Mouse (Mus musculus) frontal cortex, adult 2 months (tissue): Measurements from ENCODE around the gene Fars2. TPM values are rescaled to one million over a fixed set of nuclear protein-coding genes. Genes with fewer than 3 reads are reported as not detected.

Source experiments
- DNase-seq, 2 experiments: peaks; one replicate each; pipeline ENCODE4 v3.0.0; 2022; ENCODE audit warnings: low spot score in 1 of 2; ENCODE audit errors: extremely low spot score in 1 of 2
- polyA plus RNA-seq: library from polyadenylated mRNA; depleted of rRNA; stranded (reverse); fragments of >200 nt; gene quantifications from 2 replicates; pipeline ENCODE4 v1.2.3, GENCODE M21; 2012; rRNA removed

The Fars2 gene
- 28.2 and 33.0 TPM in 2 replicates for polyA plus RNA-seq

DNA sequence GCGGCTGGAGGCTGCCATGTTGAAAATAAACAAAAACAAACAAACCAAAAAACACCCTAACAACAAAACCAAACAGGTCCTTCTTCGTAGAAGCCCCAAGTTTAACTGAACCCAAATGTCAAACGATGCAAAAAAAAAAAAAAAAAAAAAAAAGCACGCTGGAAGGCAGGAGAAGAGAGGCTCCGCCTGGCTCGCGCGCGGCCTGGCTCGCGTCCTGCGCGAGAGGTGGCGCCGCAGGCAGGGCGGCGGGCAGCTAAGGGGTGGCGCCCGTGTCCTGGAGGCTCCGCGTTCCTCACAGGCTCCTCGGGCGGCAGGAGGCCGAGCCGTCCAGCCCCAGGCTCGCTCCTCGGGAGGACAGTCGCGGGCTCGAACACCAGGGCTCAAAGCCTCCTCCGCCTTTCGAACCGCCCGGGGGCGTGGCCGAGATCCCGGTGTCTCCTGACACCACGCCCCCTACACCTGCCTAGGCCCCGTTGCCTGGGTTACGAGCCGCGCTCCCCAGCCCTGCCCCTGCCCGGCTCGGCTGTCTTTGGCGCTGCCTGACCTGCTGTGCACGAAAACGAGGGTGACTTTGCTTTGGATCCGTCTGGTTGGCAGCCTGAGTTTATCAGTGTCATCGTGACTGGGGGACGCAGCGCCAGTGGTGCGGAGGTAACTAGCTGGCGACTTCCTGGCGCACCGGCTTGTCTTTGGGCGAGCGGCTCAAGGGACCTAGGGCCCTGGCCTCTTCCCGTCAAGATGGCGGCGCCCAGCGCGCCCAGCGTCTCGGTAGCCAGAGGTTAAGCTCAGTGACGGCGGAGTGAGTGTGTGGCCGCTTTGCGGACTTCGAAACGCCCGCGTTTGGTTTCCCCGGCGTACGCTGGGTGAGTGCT lies at the start of gene Fars2, which contains the start of gene Lyrm4:
TSS of gene Fars2 (plus strand) at position 270 of the 872 bp plus-strand sequence.
TSS of gene Lyrm4 (minus strand) at position 384 of the 872 bp plus-strand sequence.
- peak; percentile 91 to 94 for DNase-seq

DNA sequence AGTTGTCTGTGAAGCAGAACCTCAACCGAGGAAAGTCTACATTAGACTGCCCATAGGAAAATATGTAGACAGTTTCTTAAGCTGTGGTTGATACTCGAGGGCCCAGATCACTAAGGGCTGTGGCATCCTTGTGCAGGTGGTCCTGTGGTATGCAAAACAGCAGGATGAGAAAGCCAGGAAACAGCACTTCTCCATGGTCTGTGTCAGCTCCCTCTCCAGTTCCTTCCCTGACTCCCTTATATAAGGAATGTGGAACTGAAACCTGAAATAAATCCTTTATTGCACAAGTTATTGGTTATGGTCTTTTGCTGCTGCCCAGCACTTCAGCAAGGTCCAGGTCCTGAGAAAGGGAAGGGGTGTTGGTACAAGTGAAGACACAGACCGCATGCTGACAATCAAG lies 42.7 kb upstream of the Fars2 start:
- DNase-seq: no peak

DNA sequence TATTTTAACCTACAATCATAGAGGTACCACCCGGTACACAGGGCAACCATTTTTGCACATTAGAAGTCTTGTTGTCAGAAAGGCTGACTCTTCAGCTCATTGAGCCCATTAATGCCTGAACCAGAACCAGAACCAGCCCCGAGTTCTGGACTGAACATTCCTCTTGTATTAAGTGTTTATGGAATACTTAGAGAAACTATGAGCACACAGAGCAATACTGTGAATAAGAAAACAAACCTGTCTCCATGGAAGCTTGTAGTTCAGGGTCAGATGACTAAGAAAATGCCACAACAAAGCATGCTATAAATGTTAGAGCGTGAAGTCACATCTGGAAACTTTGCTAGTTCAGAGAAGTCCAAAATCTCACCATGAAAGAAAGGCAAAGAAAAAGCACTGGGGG lies 35.6 kb upstream of the Fars2 start:
- DNase-seq: no peak

DNA sequence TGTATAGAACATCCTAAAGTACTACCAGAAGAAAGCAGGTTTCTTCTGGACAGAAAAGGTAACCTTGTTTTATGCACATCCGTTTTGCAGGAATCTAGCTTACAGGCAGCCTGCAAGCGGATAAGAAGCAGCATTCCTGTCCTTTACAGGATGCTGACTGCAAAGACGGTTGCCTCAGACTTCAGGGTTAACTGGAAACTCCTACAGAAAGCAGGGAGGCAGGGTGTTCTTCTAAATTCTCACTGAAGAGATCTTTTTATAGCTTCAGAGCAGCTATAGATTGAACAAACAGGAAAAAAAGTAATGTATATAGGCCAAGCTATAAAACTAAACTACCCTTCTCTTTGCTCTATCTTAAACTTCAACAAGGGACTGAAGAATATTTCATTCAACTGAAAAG lies 32.5 kb upstream of the Fars2 start:
- DNase-seq: peak in 1 of 2 experiments; percentile 48

DNA sequence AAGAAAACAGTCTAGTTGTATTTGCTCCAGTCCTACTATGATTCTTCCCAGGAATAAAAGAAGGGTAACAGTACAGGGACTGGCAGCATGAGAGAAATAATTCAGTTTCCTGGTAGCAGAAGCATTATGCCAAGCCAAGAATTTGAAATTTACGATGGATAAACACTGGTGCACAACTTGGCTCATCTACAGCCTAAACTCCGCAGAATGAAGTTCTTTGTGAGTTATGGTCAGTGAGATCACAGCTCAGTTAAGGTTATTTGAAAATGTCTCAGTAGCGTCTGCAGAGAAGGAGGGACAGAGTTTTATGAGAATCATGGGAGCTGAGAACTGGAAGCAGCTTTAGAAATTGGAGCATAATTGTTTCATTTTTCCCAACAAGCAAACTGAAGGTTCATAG lies 31.2 kb upstream of the Fars2 start:
- no peak for DNase-seq

DNA sequence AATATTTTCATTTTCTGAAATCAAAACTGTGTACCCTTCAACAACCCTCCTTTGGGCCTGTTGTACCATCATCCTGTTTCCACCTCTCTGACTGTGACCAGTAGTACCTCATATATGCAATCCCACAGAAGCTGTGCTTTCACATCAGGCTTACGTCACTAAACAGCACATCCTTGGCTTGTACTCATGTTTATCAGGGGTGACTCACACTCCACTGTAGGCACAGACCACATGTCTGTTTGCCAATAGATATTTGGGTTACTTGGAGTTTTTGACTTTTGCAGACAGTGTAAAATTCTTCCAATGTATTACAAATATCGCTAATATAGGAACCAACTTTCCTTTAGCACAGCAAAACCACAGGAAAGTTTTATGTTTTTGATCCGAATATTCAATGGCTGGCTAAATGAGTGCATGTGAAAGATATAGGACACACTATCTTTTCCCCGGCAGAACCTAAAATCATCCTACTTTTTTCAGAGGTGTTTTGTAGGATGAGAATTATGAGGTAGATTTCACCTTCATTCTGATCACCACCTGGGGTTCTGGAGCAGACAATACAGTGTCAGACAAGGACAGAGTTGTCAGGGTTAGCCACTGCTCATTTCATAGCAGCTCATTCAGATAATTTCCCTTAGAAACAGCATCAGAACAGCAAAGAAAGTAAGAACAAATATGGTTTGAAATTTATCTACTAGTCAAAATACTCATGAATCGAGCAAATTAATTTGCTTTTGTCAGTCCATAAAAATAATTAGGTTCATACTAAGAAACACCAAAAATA lies 30.4 kb upstream of the Fars2 start:
- peak in 1 of 2 experiments; percentile 37 for DNase-seq

DNA sequence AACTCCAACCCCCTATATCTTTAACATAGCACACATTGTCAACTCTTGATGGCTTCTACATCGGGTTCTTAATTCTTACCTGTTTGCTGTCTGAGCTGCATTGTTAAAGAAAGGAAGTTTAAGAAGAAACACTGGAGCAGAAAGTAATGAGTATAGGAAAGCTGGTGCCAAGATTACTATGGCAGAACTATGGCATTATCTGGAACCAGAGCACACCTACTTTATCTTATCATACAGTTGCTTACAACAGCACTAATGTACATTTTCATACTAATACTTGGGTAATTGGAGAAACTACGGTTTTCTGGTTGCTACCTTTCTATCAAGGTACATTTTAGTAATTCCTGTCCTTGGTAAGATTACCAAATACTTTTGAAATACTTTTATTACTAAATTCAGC lies 29.8 kb upstream of the Fars2 start:
- DNase-seq: no peak

DNA sequence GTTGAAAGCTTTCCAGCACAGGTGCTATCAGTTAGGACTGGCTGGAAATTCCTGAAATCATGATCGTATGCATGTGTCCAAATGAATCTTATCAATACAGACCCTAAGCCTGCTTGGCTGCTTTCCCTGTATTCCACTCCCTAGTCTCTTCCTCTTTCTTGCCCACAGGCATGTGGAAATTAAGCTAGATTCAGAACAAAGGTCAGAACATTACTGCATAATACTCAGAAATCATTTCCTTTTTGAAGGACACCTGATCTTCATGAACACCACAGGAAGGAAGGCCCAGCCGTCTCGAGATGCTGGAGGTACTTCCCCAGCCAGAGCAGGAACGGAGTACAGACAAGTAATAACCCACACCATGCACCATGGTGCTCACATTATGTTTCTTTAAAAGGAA lies 29.0 kb upstream of the Fars2 start:
- no peak for DNase-seq

DNA sequence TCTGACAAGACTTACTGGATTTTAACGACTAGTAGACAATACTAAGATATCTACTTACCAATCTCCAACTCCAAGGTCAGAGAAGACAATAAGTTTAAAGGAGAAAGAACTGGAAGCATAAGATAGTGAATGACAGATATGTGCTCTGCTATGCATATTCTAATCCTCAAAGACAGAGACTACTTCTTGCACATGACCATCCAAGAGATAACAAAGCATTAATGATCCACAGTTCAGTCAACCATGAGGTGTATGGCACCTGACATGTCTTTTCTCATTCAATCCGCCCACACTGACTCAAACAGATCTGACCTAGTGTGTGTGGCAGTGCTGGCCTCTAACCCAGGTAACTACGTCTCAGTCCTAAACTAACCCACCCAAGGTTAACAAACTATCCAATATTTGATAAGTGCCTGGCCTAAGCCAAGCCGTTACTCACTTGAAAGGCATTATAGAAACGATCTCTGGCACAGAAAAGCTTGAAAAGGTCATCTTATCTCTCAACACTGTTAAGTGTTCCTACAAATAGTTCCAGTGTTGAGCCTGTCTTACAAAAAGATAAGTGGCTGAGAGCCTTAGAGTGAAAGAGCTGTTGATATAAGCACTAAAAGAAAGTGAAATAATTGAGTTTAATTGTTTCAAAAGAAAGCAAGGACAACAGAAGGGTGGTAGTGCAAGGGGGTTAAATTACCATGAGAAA lies 20.4 kb upstream of the Fars2 start:
- DNase-seq: no peak

DNA sequence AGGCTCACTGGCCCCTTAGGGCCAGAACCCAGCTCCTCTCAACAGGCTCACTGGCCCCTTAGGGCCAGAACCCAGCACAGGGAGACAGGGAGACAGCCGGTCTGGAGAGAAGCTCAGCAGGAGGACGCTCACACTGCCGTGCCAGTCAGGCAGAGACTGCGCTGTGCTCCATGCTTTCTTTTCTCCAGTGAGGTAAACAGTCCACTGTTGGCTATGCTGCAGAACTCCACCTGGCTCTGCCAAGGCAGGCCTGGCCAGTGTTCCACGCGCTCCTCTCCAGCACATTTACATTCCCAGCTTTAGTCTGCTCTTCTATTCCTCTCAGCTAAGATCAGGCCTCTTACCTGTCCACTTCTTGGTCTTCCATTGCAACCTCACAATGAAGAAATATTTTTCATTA lies 11.6 kb upstream of the Fars2 start:
- DNase-seq: no peak

DNA sequence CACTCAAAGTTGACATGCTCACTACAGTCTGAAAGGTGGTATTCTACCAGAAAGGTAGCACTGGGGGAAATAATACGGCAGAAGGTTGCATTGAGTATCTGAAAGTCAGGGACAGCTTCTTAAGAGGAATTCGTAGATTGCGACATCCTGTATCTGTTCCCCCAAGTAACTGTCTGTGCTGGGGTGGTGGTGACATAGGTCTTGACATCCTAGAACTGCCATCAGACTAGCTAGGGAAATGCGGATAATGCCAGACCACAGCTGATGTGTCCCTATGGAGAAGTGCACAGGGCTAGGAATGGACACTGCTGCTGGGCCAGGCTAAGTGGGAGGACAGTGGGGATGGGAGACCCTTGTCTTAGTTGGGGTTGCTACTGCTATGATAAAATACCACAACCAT lies 8.7 kb upstream of the Fars2 start:
- no peak for DNase-seq

DNA sequence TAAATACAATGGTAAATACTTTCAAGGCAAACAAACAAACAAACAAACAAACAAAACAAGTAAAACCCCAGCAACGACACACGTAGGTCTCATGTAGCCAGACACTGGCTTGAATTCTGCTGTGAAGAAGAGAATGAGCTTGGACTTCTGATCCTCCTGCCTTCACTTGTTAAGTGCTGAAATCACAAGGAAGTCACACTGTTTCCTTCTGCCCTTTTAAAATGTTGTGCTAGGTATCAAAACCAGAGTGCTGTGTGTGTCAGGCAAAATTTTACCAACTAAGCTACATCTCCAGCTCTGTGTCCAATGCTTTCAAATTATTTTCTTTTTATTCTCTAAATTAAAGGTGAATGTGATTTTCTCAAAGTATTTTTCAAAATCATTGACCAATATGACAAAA lies 5.9 kb upstream of the Fars2 start:
- no peak for DNase-seq

DNA sequence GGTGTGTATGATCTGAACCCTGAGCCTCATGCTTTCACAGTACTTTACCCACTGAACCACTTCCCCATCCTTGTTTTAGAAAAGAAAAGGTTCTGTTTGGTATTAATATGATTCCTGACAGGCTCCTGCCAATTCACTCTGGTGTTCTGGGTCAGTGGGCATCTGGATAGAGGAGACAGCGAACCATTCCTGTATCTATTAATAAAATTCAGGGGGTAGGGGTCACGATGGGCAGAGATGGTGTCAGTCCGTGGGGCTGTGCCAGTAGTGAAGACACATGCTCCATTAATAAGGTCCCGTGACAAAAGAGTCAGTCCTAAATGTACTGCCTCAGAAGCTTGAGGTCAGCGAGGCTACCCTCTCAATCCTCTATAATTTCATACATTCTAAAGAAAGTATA lies 4.0 kb upstream of the Fars2 start:
- DNase-seq: no peak

DNA sequence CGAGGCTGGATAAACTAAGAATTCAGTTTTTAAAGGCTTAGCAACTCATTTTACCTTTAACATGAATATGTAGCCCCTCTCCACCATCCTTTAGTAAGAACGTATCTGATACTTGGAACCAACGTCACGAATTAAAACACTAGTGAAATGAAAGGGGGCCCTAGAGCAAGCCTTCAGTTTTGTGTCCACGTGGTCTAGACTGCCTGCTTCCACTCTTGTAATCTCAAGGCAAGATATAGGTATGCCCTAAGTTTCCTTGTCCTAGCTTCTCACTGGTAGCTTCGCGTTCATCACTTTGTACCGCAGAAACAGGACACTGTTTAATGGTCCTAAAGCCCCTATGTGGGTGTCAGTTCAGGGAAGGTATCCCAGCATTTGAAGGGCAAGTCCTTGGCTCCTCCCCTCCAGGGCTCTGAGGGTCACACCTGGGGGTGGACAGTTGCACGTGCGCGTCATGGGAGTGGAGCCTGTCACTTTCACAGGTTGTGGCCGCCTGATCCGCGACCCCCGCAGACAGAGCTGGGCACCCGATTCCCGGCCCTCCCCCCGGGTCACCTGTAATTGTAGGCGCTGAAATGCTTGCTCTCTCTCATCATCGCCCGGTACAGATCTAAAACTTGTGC lies 581 bp upstream of the Fars2 start:
- DNase-seq: peak; percentile 11 to 35

DNA sequence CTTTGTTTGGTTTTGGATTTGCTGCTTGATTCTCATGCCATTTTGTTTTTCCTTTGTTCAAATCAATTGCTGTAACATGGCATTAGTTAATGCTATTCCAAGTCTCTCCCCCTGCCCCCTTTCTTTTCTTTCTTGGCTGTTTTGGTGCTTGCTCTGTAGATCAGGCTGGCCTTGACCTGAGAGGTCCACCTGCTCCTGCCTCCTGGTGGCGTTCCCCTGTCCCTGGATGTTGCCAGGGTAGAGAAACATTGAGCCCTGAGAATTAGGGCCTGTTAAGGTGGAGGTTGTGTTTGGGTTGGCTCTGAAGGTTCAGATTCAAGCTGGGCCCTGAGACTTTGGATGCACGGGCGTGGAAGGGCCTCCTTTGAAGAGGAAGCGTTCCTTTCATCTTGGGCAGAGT lies 2.5 kb downstream of the Fars2 start:
- DNase-seq: no peak

DNA sequence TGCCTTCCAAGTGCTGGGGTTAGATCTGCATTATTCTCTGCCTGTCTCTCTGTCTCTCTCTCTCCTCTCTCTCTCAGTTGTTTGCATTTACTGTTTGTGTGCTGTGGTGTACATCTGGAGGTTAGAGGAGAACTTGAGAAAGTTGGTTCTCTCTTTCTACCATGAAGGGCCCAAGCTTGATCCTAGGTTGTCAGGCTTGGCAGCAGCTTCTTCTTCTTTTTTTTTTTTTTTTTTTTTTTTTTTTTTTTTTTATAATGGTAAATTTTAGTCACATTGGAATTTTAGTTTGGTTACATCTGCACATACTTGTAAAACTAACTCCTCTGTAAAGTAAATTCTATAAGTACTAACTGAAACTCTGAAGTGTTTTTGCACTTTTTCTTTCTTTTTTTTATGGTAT lies 3.4 kb downstream of the Fars2 start:
- DNase-seq: no peak

DNA sequence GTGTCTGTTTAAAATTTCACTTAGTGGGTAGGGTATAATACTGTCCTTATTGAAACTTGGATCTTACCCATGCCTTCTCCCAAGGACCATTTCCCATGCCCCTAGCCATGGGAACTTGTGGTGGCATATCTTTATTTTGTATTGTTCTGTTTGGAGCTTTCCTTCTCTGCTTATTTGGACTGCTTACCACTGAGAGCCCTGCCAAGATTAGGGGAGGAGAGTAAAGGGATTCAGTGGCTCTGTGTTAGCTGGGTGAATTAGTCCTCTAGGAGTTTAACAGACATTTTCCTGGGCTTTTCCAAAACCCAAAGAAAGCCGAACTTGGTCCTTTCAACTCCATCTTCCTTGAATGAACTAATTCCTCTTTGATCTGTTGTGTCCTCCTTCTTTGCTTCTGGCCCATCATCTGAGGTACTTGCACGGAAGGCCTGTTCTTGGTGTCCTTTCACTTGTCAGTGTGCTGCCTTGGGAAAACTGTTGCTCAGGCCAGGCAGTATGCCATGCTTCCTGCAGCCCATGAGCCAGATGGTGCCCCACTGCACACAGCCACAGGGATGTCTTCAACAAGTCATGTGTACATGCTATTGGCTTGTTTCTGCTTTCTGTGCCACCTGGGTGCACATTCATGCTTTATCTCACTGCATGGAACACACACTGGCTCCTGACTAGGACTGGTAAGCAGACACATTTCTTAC lies 12.3 kb downstream of the Fars2 start:
- DNase-seq: no peak

DNA sequence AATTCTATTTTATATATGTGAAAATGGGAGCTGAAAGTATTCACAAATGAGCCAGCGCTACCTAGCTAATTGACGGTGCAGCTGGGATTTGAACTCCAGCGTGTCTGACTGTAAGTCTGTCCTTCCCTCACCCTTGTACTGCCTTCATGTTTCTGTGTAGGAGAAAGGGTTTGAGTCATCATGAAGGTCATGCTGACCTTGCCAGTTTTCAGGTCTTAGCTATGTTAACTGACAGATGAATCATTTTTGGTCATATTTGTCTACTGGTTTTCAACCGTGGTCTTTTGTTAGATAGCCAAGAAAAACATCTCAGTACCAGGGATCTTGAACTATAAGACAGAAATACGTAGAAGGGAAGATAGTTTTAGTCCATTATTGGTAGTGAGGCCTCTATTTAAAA lies 14.2 kb downstream of the Fars2 start:
- no peak for DNase-seq

DNA sequence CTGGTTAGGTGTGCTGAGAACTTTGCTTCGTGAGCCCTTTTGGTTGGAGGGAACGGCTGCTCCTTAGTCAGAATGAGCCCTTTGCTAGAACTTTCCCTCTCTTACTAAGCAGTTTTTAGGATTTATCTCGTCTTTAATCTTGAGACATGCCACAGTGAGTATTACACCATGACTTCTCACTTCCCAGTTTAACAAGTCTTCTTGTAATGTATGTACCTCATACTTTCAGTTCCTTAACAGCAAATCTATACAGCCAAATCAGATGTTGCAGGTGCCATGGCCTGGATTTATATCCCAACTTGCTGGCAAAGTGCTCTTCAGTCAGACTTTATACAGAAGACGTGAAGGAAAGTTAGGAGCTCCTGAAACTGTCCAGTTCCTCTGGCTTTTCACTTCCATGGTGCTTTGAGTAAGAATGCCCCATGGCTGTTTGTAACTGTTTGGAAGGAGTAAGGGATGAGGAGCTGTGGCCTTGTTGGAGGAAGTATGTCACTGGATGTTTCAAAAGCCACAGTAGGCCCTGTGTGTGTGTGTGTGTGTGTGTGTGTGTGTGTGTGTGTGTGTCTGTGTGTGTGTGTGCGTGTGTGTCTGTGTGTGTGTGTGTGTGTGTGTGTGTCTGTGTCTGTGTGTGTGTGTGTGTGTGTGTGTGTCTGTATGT lies 14.9 kb downstream of the Fars2 start:
- DNase-seq: no peak

DNA sequence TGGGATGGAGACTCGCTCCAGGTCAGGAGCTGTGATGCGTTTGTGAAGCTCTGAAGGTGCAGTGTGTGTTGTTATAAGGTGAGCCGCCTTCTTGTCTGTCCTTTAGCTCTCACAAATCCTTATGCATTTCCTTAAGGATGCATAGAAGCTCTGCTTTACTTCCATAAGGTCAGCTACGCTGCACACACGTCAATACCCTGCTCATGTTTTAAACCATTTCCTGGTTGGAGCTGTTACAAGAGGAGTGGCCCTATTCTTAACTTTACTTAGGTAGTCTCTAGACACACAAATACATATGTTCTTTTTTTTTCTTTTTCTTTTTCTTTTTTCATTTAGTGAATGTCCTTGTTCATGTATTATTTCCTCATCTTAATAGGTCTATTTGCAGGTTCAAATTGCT lies 22.5 kb downstream of the Fars2 start:
- DNase-seq: no peak
